In genomic region chr11:57519304-57519703, GRCm38 (mm10) we compare ENCODE assay signal across 8 mouse cellular contexts. TPM values are rescaled to one million over a fixed set of nuclear protein-coding genes. Genes with fewer than 3 reads are reported as not detected.
A peak's percentile ranks its signal among the peaks of the same experiment; 100 is the strongest.
DNase-seq lines count a peak whose midpoint lies in the region; ATAC-seq and TF ChIP-seq lines count a peak whose summit lies in the region.

No protein-coding gene starts in this region.

- intact Hi-C loops in gastrocnemius, adult 2 months (cut with DNase I) = no loop called here
- intact Hi-C loops in gastrocnemius, postnatal 14 days (cut with DNase I; ENCODE audit: low total_unique reads) = no loop called here

- H3K36me3 ChIP-seq in C2C12 (ENCODE audit: control insufficient read depth, insufficient read depth) = peaks cover 24% of the 10 kb centered on the region
- peaks cover 6% of the 10 kb centered on the region; the same call in 1 of the 2 replicates for H3K36me3 ChIP-seq in forebrain, embryonic 15.5 days
- 0 out of 2 replicates have a peak, but pooled peaks cover 4% of the 10 kb centered on the region for H3K36me3 ChIP-seq in liver, embryonic 13.5 days

- no peak overlapping the region; the same call in 1 of the 2 replicates for H3K27ac ChIP-seq in gastrocnemius, adult 2 months
- no peak overlapping the region for H3K27ac ChIP-seq in forebrain, embryonic 15.5 days (replicated peaks)
- H3K27ac ChIP-seq in liver, embryonic 13.5 days = no peak overlapping the region

- H3K79me2 ChIP-seq in C2C12 (ENCODE audit: control insufficient read depth, insufficient read depth) = peaks cover 82% of the 10 kb centered on the region

- no peaks in the 10 kb centered on the region for H3K27me3 ChIP-seq in C2C12 (ENCODE audit: control insufficient read depth, insufficient read depth, insufficient read length)
- H3K27me3 ChIP-seq in forebrain, embryonic 15.5 days = no peaks in the 10 kb centered on the region
- no peaks in the 10 kb centered on the region for H3K27me3 ChIP-seq in liver, embryonic 13.5 days

- ATAC-seq in forebrain, embryonic 15.5 days (replicated peaks) = no peak
- no peak for ATAC-seq in liver, embryonic 13.5 days (ENCODE audit: low read depth)

- no peak overlapping the region for H3ac ChIP-seq in C2C12 (ENCODE audit: control insufficient read depth, insufficient read length, low read depth)

- no peak for TF ChIP-seq CTCF in gastrocnemius, adult 2 months (IDR thresholded peaks at IDR 0.05)
- TF ChIP-seq CTCF in C2C12 (IDR thresholded peaks at IDR 0.05; ENCODE audit: control insufficient read depth, insufficient read depth, insufficient read length) = no peak

- peak overlapping the region; percentile 58 for H3K4me2 ChIP-seq in forebrain, embryonic 15.5 days (replicated peaks)
- H3K4me2 ChIP-seq in liver, embryonic 13.5 days = peak overlapping the region; percentile 80

- peaks cover 68% of the 10 kb centered on the region for H3K4me1 ChIP-seq in forebrain, embryonic 15.5 days
- peaks cover 31% of the 10 kb centered on the region for H3K4me1 ChIP-seq in liver, embryonic 13.5 days (replicated peaks)

- H3K9ac ChIP-seq in forebrain, embryonic 15.5 days (replicated peaks) = peak overlapping the region; percentile 79
- peak overlapping the region; percentile 90 for H3K9ac ChIP-seq in liver, embryonic 13.5 days

- peaks cover 60% of the 10 kb centered on the region for H3K79me3 ChIP-seq in C2C12 (ENCODE audit: low read depth)

- H3K9me3 ChIP-seq in forebrain, embryonic 15.5 days = no peaks in the 10 kb centered on the region
- no peaks in the 10 kb centered on the region for H3K9me3 ChIP-seq in liver, embryonic 13.5 days (replicated peaks)

- 72% methylated on average over 5 of the region's 5 CpGs for WGBS in forebrain, embryonic 15.5 days
- WGBS in liver, embryonic 13.5 days (ENCODE audit: insufficient replicate concordance) = 69% methylated on average over 5 of the region's 5 CpGs

- DNase-seq in gastrocnemius, adult 2 months = no peak
- DNase-seq in gastrocnemius, postnatal 14 days = no peak
- no peak for DNase-seq in liver, embryonic 13.5 days
- no peak for DNase-seq in MN1 (ENCODE audit: low spot score)
- no peak for DNase-seq in right cerebral cortex, postnatal 4 days
- DNase-seq in retina, embryonic 14.5 days (ENCODE audit: low spot score) = no peak

- peak overlapping the region; percentile 96 for H3K4me3 ChIP-seq in gastrocnemius, adult 2 months
- peak overlapping the region; percentile 91 for H3K4me3 ChIP-seq in C2C12 (ENCODE audit: insufficient read depth, poor library complexity, severe bottlenecking)
- peak overlapping the region; percentile 97 for H3K4me3 ChIP-seq in forebrain, embryonic 15.5 days
- peak overlapping the region; percentile 95 for H3K4me3 ChIP-seq in liver, embryonic 13.5 days (replicated peaks)

TF ChIP-seq in C2C12, 6 proteins besides CTCF, POLR2A, EP300 and RAD21:
- TF ChIP-seq USF1 (IDR thresholded peaks at IDR 0.05; ENCODE audit: low read depth) (no peak), FOSL1 (IDR thresholded peaks at IDR 0.05; ENCODE audit: insufficient read depth, low read length, poor library complexity, severe bottlenecking) (no peak), MAX (IDR thresholded peaks at IDR 0.05) (no peak), CEBPB (IDR thresholded peaks at IDR 0.05; ENCODE audit: low read depth) (no peak), MYOG (IDR thresholded peaks at IDR 0.05; ENCODE audit: control insufficient read depth, extremely low read depth, insufficient read length) (no peak), MYOD1 (IDR thresholded peaks at IDR 0.05; ENCODE audit: control insufficient read depth, insufficient read length, low read depth) (no peak)
TF ChIP-seq in C2C12: peak in this region for 0.

RNA-seq across cellular contexts. Expression of gene Mfap3, which starts 0.8 kb away (rescaled TPM):
- total RNA-seq in gastrocnemius, adult 2 months (2021) = 1 to 10 TPM; 7.6 to 9.2 TPM
- 10 to 100 TPM; 10.7 to 12.9 TPM for total RNA-seq in gastrocnemius, postnatal 14 days (2021)
- 5.5 TPM for polyA plus RNA-seq in C2C12 (2012; fragmentation: generic; extraction: Trizol)
- 71.7 and 75.5 TPM in 2 replicates for polyA plus RNA-seq in forebrain, embryonic 15.5 days (2015; fragmentation: Nextera tagmentation; extraction: Ambion mirVana)
- polyA plus RNA-seq in liver, embryonic 13.5 days (2015; fragmentation: Nextera tagmentation; extraction: Ambion mirVana) = 13.2 and 17.6 TPM in 2 replicates

RNA-seq across cellular contexts. Expression of gene Fam114a2, which starts 0.9 kb away (rescaled TPM):
- total RNA-seq in gastrocnemius, adult 2 months (2021) = 10 to 100 TPM; 48.6 to 50.9 TPM
- total RNA-seq in gastrocnemius, postnatal 14 days (2021) = 10 to 100 TPM; 41.0 to 43.2 TPM
- polyA plus RNA-seq in C2C12 (2012; fragmentation: generic; extraction: Trizol) = 21.1 TPM
- 107 and 111 TPM in 2 replicates for polyA plus RNA-seq in forebrain, embryonic 15.5 days (2015; fragmentation: Nextera tagmentation; extraction: Ambion mirVana)
- 31.3 and 34.9 TPM in 2 replicates for polyA plus RNA-seq in liver, embryonic 13.5 days (2015; fragmentation: Nextera tagmentation; extraction: Ambion mirVana)
